Mouse (Mus musculus): ENCODE measurements around the gene Prkca. TPM values are rescaled to one million over a fixed set of nuclear protein-coding genes. Genes with fewer than 3 reads are reported as not detected.

Prkca gene
- total RNA-seq, 2 experiments from 2014 or later, result 166 to 177 TPM

GRCm38 (mm10) chr11:108247121-108247863 lies 96.4 kb downstream of the Prkca start:
- intact Hi-C loops (cut with DNase I), result no loop called here
- no peak for DNase-seq (ENCODE audit: low spot score in 2 of 2)

GRCm38 (mm10) chr11:108246267-108246702 lies 97.4 kb downstream of the Prkca start:
- no peak for DNase-seq (ENCODE audit: low spot score in 2 of 2)
- intact Hi-C loops (cut with DNase I), result no loop called here

GRCm38 (mm10) chr11:108244241-108244640 lies 99.5 kb downstream of the Prkca start:
- no peak for DNase-seq (ENCODE audit: low spot score in 2 of 2)
- intact Hi-C loops (cut with DNase I), result no loop called here

- intact Hi-C loops (cut with DNase I), result no loop called here
- DNase-seq (ENCODE audit: low spot score in 2 of 2), result no peak
Measured at GRCm38 (mm10) chr11:108243633-108244032, 100.1 kb downstream of the Prkca start.

GRCm38 (mm10) chr11:108240924-108241498 lies 102.7 kb downstream of the Prkca start:
- intact Hi-C loops (cut with DNase I), result no loop called here
- DNase-seq (ENCODE audit: low spot score in 2 of 2), result no peak

- no peak for DNase-seq (ENCODE audit: low spot score in 2 of 2)
- intact Hi-C loops (cut with DNase I), result no loop called here
Measured at GRCm38 (mm10) chr11:108239173-108239572, 104.6 kb downstream of the Prkca start.

GRCm38 (mm10) chr11:108236754-108237428 lies 106.8 kb downstream of the Prkca start:
- no peak for DNase-seq (ENCODE audit: low spot score in 2 of 2)
- intact Hi-C loops (cut with DNase I), result no loop called here

- DNase-seq (ENCODE audit: low spot score in 2 of 2), result no peak
- intact Hi-C loops (cut with DNase I), result no loop called here
Measured at GRCm38 (mm10) chr11:108236195-108236594, 107.5 kb downstream of the Prkca start.

GRCm38 (mm10) chr11:108235081-108235703 lies 108.5 kb downstream of the Prkca start:
- intact Hi-C loops (cut with DNase I), result no loop called here
- DNase-seq (ENCODE audit: low spot score in 2 of 2), result no peak

- DNase-seq (ENCODE audit: low spot score in 2 of 2), result no peak
- intact Hi-C loops (cut with DNase I), result no loop called here
Measured at GRCm38 (mm10) chr11:108233015-108233414, 110.7 kb downstream of the Prkca start.

GRCm38 (mm10) chr11:108230101-108230500 lies 113.6 kb downstream of the Prkca start:
- intact Hi-C loops (cut with DNase I), result no loop called here
- no peak for DNase-seq (ENCODE audit: low spot score in 2 of 2)

- intact Hi-C loops (cut with DNase I), result no loop called here
- no peak for DNase-seq (ENCODE audit: low spot score in 2 of 2)
Measured at GRCm38 (mm10) chr11:108229176-108229946, 114.4 kb downstream of the Prkca start.

GRCm38 (mm10) chr11:108228497-108228896 lies 115.2 kb downstream of the Prkca start:
- intact Hi-C loops (cut with DNase I), result no loop called here
- DNase-seq (ENCODE audit: low spot score in 2 of 2), result no peak

GRCm38 (mm10) chr11:108226248-108226647 lies 117.5 kb downstream of the Prkca start:
- no peak for DNase-seq (ENCODE audit: low spot score in 2 of 2)
- intact Hi-C loops (cut with DNase I), result no loop called here

- intact Hi-C loops (cut with DNase I), result loop anchor here (5.0 kb wide), 2 partner anchors 72 to 118 kb away; partner anchors contain the start of genes Apoh and Prkca
- no peak for DNase-seq (ENCODE audit: low spot score in 2 of 2)
Measured at GRCm38 (mm10) chr11:108224233-108224973, 119.3 kb downstream of the Prkca start.

- DNase-seq (ENCODE audit: low spot score in 2 of 2), result no peak
- intact Hi-C loops (cut with DNase I), result loop anchor here (5.0 kb wide), 2 partner anchors 71 to 119 kb away; partner anchors contain the start of genes Apoh and Prkca
Measured at GRCm38 (mm10) chr11:108223613-108224232, 120.0 kb downstream of the Prkca start.

GRCm38 (mm10) chr11:108223154-108223553 lies 120.6 kb downstream of the Prkca start:
- intact Hi-C loops (cut with DNase I), result loop anchor here (5.0 kb wide), 2 partner anchors 71 to 119 kb away; partner anchors contain the start of genes Apoh and Prkca
- peak in 1 of 2 experiments; percentile 34 for DNase-seq (ENCODE audit: low spot score in 2 of 2)

GRCm38 (mm10) chr11:108222616-108223015 lies 121.1 kb downstream of the Prkca start:
- no peak for DNase-seq (ENCODE audit: low spot score in 2 of 2)
- intact Hi-C loops (cut with DNase I), result loop anchor here (5.0 kb wide), 2 partner anchors 70 to 120 kb away; partner anchors contain the start of genes Apoh and Prkca
